Mouse (Mus musculus): ENCODE data around the gene Clec2g. TPM values are rescaled to one million over a fixed set of nuclear protein-coding genes. Genes with fewer than 3 reads are reported as not detected.

Clec2g gene
- total RNA-seq, 2 experiments from 2014 or later = 4.5 to 6.2 TPM

DNA sequence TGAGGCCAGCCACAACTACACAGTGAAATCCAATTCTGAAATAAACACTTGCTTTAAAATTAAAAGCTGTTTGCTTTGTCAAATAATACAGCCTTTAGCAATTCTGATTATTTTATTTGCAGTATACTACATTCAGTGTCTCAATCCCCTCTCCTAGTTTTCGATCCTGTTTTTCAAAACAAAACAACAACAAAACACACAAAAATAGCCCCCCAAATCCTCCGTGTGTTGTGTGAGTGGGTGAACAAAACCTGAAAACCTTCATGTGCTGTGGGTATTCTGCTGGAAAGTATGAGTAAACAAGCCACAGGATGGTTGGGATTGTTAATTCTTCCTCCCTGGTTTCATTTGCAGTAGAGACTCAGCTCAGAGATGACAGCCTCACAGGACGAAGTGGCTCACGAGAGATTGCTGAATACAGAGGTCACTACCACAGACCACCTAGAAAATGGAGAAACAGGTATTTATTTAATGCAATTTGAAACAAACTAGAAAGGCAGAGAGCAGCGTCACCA lies 79.6 kb downstream of the Clec2g start:
- DNase-seq = no peak

DNA sequence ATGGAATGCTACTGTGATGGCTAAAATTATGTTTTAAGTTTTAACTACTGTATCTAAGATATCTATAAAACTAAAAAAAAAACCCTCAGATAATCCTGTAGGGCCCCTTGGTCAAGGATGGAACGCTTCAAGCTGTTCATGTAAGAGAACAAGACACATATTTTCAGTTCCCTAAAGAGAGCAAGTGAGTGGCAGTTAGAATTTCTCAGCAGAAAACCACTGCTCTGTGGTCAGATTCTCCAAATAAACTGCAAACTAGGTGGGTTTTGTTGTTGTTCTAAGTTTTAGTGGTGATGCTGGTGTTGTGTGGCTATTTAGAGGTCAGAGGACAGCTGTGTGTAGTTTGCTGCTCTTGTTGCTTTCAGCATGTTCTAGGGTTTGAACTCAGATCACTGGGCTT lies 80.2 kb downstream of the Clec2g start:
- no peak for DNase-seq

DNA sequence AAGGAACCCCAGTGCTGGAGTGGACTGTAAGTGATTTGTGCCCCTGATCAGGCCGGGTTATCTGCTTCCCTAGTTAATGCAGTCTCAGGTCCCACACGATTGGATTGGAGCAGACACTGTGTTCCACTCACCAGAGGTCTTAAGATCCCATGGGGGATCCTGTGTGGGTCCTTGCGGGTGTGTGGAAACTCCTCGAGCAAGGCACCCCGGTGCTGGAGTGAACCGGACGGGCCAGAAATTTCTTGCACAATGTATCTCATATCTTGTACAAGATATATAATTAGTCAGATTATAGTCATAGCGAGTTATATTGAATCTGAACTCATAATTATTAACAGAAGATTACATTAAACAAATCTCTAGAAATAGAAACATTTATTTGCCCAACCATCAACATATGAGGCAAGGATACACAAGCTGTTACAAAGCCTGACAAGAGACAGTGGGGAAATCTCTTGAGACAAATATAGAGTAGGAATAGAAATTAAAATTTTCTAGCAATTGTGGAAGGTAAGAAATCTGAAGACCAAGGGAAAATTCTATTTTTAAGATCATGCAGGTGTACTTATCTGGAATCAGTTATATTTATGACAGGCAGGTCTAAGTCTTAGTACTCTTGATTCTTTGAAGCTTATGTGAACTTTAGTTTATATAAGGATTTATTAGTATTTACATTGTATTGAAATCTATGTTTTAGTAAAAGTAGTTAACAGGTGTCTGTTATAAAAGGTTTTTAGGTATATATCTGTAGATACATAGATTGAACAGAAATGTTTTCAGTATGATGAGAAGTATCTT lies 93.5 kb downstream of the Clec2g start:
- no peak for DNase-seq

DNA sequence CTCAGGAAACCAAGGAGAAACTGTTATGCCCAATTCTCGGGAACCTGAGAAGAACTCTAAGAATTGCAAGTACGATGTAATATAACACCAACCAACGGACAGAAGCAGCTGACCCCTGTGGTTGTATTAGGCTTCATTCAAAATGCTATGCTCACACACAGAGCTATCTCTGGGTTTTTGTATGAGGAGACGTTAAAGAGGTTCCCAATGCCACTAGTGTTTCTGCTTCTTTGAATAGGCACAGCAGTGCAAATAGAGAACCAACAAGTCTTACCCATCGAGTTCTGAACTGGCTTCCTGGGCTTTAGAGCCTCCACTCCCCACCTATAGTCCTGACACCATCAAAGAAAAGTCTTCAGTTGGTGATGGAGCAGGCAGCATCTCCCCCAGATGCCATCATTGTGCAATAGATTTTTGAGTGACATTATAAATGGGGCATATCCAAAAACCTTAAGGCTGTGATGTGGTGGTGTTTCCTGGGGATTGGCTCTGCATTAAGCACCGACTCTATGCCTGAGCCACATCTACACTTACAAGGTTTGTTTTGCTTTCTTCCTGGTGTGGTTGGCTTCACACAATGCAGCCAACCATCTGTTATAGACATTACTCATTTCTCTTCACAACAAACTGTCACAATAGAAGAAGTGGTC lies 96.1 kb downstream of the Clec2g start:
- DNase-seq = no peak

DNA sequence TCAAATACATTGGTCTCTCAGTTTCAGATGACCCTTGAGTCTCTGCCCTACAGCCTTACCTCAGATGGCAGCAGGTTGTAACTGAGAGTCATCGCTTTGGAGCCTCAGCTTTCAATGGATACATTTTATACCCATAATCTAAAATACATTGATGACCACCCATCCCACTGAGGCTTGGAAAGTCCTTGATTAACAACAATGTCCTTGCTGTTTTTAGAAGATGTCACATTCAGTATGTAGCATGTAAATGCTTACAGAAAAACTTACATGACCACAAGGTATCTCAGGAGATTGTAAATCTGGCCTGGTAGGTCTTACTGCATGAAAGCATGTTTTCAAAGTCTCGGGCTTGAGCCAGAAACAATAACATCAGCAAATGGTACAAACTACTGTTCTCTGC lies 96.8 kb downstream of the Clec2g start:
- no peak for DNase-seq

DNA sequence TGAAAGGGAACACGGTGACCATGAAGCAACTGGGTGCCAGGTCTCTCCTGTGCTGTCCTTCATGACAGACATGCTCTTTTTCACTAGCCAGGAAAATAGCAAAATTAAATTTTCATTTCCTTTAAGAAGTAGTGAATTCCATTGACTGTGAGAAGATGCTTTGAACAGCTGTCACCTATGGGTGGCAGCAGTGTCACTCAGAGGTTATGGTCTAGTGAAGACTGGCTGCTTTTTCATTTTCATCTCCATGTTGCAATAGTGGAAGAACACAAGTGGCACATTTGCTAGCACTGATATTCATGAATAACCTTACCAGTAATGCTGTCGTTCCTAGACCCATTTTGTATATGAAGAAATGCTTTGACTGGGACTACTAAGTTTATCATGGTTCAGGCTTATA lies 99.2 kb downstream of the Clec2g start:
- peak; percentile 13 for DNase-seq

Small RNA genes lying within 50 kb of the gene (microRNA-seq; reads per million reads assigned to microRNA genes)
- gene Gm27336 = not detected
- not detected for gene Mir7649

Other genes with a start within 250 kb of the Clec2g start
- not detected for gene Klrb1, start 211.3 kb upstream of the Clec2g start, total RNA-seq (2021)
- gene Klrb1c, start 145.2 kb upstream of the Clec2g start, total RNA-seq (2021) = under 1 TPM; 0.54 to 0.55 TPM
- not detected for gene Gm44511, start 108.1 kb upstream of the Clec2g start, total RNA-seq (2021)
- gene Klrb1b, start 108.0 kb upstream of the Clec2g start, total RNA-seq (2021) = under 1 TPM; 0.33 to 0.72 TPM
- gene Clec2i, start 46.8 kb upstream of the Clec2g start, total RNA-seq (2021) = under 1 TPM; 0.30 to 0.39 TPM
- gene BC035044, start 43.3 kb upstream of the Clec2g start, total RNA-seq (2021) = 1 to 10 TPM; 1.6 to 2.5 TPM
- gene Klrb1f, start 111.5 kb downstream of the Clec2g start, total RNA-seq (2021) = under 1 TPM; 0.42 to 0.48 TPM
- gene Clec2e, start 166.5 kb downstream of the Clec2g start, total RNA-seq (2021) = not detected
- 10 to 100 TPM; 78.5 to 78.6 TPM for gene Clec2d, start 246.2 kb downstream of the Clec2g start, total RNA-seq (2021)

Measured in adrenal gland, postnatal 10 days (tissue).